Mouse (Mus musculus) bone marrow macrophage, adult 2 months (primary cell): ENCODE results near the gene Ric1.

Experiments
- CTCF ChIP-seq: IDR thresholded peaks from 2 replicates; pipeline ENCODE4 v1.5.1; 2012; ENCODE audit warnings: low read depth, mild to moderate bottlenecking, low read length, moderate library complexity
- POLR2A ChIP-seq: IDR thresholded peaks from 2 replicates; pipeline ENCODE4 v1.6.1; 2012; ENCODE audit warnings: mild to moderate bottlenecking, low read depth, low read length, borderline replicate concordance

DNA sequence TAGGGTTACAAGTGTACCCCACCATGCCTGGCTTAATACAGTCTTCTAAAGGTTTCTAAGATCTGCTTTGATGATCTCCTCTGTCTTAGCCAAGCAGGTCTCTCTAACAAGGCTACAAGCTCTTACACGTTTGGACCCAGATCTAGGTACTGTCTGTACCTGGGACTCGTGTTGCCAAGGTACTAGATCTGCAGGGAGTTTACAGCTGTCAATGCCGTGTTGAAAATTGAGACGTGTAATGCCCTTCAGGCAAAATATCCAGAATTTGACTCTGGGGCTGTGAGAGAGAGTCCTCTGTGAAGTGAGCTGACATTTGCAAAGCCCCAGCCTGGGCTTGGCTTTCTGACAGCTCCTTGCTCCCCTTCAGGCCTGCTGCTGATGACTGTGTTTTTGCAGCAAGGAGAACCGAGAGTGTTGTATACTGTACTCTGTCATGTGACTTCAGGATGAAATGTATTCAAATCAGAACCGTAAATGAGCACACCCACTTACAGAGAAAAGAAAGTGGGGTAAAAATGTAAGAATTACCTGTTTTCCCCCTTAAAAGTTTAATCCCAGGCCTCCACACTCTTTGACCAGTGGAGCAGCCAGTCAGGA, 26.0 kb upstream of the Ric1 start:
- TF ChIP-seq CTCF (no peak), POLR2A (no peak)
